Mouse (Mus musculus) c-Kit-positive CD71-negative TER-119-negative erythroid progenitor cells, embryonic 14.5 days (primary cell): ENCODE measurements around the gene Atl3.

Source experiments
- DNase-seq: peaks from one replicate; pipeline ENCODE4 v3.0.0-alpha.2; 2013; ENCODE audit warnings: low read depth

The Atl3 gene

DNA sequence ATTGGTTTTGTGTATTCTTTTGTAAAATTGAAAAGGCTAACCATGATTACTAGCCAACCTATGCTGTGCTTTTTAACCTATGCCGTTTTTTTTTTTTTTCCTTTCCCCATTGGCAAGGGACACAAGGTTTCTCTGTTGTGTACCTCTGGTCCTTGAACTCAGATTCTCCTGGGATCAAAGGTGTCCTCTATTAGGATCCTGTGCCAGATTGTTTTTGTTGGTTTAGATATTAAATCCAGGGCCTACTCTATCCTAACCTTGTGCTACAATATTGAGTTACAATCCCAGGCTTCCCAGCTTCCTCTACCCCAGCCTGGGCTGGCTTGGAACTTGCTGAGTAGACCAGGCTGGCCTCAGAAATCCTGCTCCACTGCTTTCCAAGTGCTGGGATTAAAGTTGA, 6.9 kb downstream of the Atl3 start:
- DNase-seq: no peak

DNA sequence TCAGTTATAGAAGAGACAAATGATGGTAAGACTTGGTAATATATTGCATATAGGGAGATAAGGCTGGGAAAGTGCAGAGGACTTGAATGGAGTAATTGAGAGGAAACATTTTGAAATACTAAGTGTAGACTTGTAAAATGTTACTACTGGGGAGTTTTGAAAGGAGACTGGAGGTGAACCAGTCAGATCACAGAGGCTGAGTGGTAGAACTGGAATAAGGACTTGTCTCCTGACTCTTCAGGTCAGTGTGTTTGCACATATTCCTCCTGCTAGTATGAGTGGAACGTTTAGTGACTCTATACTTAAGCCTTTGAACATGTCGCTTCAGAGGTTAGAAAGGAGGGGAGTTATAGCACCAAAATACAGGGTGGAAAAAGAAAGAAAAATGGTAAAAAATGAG, 8.6 kb downstream of the Atl3 start:
- no peak for DNase-seq

DNA sequence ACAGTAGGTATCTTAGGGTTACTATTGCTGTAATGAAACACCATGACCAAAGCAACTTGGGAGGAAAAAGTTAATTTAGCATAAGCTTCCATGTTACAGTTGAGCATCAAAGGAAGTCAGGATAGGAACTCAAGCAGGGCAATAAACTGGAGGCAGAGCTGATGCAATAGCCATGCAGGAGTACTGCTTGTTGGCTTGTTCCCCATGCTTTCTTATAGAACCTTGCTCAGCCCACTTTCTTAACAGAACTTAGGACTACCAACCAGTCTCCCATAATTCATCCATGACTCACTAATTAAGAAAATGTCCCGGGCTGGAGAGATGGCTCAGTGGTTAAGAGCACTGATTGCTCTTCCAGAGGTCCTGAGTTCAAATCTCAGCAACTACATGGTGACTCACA, 12.5 kb downstream of the Atl3 start:
- no peak for DNase-seq

DNA sequence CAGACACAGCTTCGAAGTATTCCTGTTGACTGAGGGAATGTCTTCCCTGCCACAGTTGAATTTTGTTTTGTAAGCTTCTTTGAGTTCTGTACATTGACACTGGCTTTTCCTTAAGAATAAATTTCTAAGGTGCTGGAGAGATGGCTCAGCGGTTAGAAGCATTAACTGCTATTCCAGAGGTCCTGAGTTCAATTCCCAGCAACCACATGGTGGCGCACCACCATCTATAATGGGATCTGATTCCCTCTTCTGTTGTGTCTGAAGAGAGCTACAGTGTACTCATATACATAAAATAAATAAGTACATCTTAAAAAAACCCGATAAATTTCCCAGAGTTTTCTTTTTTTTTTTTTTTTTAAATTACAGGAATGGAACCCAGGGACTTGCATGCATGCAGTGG, 14.2 kb downstream of the Atl3 start:
- no peak for DNase-seq

DNA sequence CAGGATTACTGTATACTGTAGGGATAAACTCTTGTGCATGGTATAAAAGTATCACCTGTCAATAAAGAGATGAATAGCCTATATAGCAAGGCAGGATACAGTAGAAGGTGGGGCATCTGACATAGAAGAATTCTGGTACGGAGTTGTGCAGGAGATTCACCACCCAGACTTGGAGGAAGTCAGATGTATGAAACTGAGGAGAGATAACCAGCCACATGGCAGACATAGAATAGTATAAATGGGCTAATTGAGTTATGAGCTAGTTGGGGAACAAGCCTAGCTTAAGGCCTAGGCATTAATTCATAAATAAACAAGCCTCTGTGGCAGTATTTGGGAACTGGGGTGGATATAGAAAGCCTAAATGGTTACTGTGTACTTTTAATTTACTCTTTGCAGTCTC, 22.6 kb downstream of the Atl3 start:
- DNase-seq: no peak

DNA sequence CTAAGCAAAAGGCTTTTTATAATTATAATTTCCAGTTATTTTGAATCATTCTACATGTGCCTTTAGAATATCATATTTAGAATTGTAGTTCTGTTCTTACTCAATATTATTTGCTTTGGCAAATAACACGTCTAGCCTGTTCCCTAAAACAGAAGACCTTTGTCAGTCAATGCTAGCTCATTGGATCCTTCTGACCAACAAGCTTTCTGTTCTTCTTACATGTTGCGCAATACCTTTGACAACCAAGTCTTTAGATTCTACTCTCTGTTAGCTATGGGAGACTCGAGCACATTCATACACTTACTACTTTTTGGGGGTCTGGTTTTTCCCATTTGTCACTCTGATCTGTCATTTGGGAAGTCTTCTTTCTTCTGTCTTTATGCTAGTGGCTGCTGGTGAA, 27.8 kb downstream of the Atl3 start:
- no peak for DNase-seq

DNA sequence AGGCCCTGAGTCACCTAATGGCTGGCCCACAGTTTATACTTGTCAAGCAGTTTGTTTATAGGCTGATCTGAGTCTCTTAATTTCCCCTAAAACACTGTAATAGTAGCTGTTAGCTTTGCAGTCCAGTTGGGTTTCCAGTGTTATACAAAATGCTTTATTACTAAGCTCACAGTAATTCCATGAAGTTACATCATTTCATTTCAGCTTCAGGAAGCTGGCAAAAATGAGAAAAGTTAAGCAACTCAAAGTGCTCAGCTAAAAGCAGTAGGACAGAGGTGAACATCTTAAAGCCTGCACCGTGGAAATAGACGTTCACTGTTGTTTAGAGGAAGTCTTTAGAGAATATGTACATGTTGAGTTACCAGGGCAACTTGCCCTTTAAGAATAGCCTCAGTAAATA, 29.0 kb downstream of the Atl3 start:
- no peak for DNase-seq

DNA sequence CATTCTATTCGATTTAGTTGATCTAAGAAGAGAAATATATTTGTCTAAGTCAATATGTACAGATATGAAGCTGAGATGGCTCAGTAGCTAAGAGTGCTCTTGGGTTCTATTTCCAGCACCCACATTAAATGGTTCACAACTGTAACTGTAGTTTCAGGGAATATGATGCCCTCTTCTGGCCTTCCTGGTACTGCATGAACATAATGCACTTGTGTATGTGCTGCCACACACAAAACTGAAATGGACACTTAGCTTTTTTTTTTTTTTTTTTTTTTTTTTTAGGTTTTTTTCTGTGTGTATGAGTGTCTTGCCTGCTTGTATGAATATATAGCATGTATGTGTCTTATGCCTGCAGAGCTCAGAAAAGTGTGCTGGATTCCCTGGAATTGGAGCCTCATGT, 29.5 kb downstream of the Atl3 start:
- DNase-seq: no peak

DNA sequence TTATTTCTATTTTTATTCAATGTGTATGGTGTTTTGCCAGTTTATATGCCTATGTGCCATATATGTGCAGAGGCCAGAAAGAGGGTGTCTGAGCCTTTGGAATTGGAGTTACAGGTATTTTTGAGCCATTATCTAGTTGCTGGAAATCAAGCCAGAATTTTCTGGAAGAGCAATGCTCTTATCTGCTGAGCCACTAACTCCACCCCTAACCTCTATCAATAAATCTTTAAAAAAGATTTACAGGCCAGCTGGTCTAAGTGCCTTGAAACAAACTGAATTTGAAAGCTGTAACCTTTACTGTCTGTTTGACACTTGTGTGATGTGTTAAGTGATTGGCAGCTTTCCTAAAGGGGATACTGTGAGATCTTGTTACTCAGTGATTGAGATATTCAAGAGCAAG, 29.9 kb downstream of the Atl3 start:
- DNase-seq: no peak

DNA sequence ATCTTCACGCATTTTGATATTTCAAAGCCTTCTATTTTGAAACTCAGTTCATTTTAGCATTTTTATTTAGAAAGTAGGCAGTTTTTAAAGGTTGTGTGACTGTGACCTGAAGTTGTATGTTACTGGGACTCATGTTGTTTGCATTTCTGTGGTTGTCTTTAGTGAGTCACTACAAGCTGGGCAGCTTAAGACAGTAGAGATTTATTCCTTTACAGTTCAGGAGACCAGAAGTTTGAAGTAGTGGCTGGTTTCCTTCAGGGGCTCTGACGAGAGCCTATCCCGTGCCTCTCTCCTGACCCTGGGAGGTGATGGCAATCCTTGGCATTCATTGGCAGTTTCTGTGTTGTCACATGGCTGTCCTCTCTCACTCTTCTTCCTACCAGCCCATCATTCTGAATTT, 31.0 kb downstream of the Atl3 start:
- no peak for DNase-seq

DNA sequence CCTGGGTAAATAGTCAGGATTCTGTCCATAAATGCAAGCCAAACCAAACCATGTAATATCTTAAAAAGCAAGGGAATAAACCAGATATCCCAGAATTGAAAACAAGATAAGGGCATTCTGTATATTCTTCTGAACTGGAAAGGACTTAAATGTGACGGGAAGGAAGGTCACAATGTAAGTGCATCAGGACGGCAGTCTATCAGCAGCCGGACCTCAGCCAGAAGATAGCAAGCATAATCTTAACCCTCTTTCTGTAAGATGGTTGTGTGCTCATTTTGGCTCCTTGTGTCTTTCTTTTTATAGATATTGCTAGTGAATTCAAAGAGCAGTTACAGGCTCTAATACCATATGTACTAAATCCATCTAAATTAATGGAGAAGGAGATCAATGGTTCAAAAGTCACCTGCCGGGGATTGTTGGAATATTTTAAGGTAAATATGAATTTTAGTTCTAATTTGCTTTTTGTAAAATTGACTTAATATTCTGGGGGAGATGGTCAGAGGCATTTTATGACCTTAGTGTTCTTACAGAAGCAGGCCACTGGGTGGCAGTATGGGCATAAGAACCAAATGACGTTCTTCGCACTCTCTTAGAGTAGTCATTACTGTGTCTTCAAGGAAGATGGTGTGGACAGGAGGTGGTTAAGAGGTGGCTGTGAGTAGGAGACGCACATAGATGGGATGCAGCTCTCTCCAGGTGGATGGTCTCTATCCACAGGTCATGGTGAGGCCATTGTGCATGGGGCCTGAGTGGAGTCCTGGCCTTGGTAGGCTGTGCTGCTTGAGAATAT, 35.0 kb downstream of the Atl3 start:
- peak; percentile 60 for DNase-seq

DNA sequence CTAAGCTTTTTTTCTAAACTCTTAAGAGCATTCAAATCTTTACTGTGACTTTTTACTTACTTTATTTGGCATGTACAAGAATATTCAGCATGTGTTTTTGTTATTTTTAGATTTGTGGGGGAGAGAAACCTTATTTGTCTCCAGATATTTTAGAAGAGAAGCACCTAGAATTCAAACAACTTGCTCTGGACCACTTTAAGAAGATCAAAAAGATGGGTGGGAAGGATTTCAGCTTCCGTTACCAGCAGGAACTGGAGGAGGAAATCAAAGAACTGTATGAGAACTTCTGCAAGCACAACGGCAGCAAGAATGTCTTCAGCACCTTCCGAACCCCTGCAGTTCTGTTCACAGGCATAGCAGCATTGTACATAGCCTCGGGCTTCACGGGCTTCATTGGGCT, 38.1 kb downstream of the Atl3 start:
- no peak for DNase-seq

DNA sequence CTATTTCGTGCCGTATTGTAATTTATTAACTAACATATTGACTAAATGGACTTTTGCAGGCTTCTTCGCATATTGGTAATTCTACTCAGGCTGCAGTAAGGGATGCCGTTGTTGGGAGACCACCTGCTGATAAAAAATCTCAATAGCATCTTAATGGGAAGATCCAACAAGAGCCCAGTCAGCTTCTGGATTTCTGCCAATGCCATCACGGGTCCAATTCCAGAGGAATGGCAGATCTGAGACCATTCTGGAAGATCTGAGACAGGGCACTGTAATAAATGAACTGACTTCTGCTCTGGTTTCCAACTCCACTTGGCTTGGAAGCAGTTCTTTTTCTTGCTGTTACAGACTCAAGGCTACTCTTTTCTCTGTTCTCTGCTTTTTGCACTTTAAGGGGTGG, 40.1 kb downstream of the Atl3 start:
- DNase-seq: no peak

DNA sequence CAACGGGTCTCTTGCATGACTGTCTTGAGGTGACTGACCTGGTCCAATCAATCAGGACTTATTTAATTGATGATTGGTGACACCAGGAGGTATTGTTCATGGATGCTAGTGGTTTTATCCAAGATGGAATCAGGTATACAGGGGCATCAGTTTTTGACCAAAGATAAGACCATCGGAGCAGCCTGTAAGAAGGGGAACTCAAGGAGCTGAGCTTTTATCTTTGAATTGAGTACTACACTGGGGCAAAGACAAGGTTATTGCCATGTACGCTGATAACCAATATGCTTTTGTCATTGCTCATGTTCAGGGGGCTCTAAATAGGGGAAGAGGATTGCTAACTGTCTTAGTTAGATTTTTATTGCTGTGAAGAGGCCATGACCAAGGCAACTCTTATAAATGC, 55.1 kb downstream of the Atl3 start:
- no peak for DNase-seq

DNA sequence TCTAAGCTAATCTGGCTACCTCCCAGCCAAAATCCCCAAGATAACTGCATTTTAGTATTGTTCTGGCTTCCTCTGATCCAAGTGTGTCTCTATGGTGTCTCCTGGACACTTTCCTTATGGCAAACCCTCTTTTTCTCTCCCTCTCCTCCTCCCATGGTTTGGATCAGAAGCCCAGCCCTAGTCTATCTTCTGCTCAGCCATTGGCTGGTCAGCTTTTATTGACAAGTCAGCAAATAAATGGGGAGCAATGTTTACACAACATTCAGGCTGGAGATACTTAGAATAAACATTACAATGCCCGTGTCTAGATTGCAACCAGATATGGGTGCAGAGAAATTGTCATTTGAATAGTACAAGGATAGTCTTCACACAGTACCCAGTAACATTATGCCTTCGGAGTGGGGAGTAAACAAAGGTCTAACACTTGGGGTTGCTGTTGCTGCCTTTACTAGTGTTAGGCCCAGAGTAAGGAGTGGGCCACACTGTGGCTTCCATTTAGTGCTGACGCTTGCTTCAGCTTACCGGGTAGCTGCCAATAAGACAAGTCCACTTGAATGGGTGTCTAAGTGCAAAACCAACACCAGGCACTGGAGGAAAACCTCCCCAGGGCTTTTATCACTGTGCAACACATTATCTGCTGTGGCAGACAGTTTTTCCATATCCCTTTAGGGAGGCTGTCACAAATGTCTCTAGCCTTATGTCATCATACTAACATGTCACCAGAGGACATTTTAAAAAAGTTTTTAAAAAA, 57.9 kb downstream of the Atl3 start:
- peak; percentile 29 for DNase-seq

DNA sequence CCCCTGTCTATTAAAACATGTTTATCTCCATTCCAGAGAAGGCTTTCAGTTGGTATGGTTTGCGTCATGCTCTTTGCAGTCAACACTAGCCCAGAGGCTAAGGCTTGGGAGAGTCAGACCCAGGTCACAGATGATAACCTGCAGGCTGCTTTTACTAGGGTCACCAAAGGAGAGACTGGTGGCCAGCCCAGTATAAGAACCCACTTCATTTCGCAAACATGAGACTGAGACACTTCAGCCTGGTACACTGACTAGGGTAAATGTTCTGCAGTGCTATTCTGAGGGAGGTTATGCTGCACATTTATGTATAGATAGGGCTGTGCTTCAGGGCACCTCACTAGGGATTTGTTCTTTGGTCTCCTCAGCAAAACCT, 58.4 kb downstream of the Atl3 start:
- DNase-seq: no peak

DNA sequence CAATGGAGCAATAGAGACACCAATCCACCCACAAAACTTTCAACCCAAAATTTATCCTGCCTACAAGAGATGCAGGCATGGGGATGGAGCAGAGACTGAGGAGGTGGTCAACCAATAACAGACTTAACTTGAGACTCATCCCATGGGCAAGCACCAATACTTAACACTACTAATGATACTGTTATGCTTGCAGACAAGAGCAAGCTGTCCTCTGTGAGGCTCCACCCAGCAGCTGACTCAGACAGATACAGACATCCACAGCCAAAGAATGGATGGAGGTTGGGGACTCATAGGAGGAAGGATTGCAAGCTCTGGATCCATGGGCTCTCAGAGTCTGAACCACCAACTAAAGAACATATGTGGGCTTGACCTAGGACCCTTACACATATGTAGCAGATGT, 59.6 kb downstream of the Atl3 start:
- DNase-seq: no peak

DNA sequence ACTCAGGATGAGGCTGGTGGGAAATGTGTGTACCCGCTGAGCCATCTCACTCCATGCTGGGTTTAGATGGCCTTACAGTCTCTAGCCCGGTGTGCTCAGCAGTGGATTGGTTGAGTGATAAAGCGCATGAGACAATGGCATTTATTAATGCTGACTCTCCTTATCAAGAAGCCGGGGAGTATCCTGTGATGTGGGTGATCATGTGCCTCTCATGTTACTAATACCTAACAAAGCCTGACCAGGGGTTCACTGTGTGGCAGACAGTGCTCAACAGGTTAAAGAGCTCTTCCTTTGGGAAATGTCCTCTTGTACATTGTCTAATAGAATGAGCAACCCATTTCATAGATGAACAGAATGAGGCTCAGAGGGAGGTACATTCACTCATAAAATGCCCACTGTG, 61.0 kb downstream of the Atl3 start:
- no peak for DNase-seq

DNA sequence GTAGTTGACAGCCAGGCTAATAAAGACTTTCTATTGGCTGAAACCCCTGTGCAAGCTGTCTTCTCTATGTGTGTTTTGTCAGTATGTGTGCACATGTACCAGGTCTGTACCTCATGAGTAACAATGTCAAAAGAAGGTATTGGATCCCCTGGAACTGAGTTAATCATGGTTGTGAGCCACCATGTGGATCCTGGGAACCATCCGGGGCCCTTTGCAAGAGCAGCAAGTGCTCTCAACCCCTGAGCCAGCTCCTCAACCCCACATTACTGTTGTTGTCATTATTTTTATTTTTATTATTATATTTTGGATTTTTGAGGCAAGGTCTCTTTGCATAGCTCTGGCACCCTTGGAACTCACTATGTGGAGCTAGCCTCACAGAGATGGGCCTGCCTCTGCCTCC, 62.8 kb downstream of the Atl3 start:
- DNase-seq: no peak

DNA sequence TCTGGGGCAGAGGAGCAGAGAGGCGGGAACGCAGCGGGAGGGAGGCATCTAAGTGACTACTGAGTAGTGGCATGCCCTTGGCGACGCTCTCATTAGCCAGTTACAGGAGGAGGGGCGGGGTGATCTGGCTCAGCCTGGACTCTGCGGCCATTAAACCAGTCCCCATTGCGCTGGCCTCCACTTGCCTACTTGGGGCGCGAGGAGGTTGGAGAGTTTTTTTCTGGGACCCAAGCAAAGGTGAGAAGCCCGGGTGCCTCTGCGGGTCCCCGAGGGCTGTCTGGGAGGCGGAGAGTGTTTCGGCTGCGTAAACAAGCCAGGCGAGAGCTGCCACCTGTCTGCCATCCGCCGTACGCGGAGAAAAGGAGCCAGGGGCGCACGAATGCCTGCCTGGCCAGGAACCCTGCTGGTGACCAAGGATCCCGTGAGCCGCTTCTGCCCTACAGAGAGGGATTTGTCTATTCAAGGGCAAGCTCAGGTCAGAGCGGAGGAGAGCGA, 63.5 kb downstream of the Atl3 start, which contains the start of gene Pla2g16:
Gene Pla2g16, plus strand, starts transcription at position 132 of the 495 bp plus-strand sequence.
- DNase-seq: peak; percentile 53

DNA sequence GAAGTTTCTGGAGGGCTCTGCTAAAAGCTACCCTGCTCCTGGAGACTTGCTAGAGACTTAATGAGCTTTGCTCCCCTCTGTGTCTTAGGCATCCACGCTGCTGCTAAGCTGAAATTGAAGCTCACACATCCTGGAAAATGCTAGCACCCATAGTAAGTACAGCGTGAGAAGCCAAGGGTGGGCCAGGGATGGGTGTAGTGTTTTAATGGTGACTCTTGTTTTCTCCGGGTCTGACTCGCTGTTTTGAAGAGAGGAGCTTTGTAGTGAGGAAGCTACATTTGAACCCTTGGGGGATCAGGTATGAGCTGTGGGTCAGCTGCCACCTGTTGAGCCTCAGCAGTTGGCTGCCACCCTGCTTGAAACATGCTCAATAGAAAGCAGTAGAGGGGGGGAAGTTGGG, 64.0 kb downstream of the Atl3 start:
- DNase-seq: no peak

DNA sequence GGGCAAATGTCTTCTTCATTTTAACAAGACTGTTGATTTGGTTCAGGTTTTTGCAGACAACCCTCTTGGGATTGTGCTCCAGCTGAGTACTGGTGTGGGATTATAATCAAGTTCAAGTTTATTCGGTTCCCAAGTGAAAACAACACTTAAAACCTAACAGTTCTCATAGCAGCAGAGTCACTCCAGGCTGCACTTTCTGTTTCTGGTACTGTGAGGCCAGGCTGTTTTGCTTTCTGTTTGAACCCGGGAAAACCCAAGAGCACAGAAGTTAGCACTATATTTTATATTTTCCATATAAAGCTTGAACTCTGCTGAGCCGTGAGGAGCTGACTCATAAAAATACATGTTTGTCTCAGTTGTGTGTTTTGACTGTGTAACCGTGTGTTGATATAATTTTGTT, 64.8 kb downstream of the Atl3 start:
- DNase-seq: no peak

DNA sequence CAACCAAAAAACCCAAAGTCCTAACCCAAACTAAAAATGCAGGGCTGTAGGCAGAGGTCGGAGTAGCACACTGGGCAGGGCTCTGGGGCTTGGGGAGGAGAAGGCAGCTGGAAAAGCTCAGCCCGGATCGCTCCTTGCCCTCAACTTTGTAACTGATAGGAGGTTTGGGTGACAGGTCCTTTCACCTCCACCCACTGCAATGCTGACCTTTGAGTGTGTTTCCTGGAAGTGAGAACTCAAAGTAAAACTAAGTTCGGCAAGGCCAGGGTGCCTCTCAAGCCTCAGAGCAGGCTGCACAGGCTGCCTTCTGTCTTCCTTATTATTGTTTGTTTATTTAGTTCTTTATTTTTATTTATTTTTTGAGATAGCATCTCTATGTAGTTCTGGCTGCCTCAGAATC, 66.1 kb downstream of the Atl3 start:
- DNase-seq: no peak

DNA sequence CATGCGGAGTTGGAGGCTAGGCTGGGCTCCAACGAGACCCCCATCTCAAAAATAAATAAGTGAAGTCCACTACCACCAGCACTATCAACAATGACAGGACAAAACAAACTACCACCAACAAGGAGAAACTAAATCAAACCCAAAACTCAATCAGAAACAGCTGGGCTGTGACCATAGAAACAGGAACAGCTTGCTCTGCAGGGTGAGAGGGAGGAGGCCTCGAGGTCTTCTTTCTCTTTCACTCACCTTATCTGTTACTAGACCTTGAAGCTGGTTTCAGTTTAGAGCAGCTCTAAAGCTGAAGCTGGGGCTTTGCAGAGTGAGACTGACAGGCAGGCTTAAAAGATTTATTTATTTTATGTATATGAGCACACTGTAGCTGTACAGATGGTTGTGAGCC, 67.6 kb downstream of the Atl3 start:
- DNase-seq: no peak
